11 mouse cellular contexts compared by ENCODE assay signal in the genomic region with DNA sequence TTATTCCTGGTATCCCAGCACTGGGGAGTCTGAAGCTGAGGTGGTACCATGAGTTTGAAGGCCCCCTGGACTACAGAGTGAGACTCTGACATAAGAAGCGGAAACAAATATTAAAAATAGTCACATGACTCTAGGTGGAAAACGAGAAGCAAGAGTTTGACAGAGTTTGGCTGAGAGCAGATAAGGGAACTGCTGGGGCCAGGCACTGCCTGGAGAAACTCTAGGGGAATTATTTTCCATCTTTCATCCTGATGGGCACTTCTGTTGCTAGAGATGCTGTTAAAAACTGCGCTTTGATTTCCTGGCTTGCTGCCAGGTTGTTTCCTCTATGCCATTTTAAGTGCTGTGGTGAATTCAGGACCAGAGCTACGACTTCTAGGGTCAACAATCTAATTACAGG.
DNase-seq lines count a peak whose midpoint lies in the region; ATAC-seq and TF ChIP-seq lines count a peak whose summit lies in the region.
"Had no signal": no experiment of that assay in that cellular context is flagged by ENCODE, and none has a peak within 500 bp of the region (broad histone marks: within the 10 kb centered on the region; RNA-seq: fewer than 3 reads in every experiment).

No protein-coding gene starts in this region.

- no peaks in the 10 kb centered on the region for H3K9me3 ChIP-seq in heart, embryonic 15.5 days (replicated peaks)
- H3K9me3 ChIP-seq: midbrain, embryonic 12.5 days had no signal

- H3K36me3 ChIP-seq in heart, embryonic 15.5 days = no peaks in the 10 kb centered on the region
- H3K36me3 ChIP-seq: midbrain, embryonic 12.5 days had no signal

- 9% methylated on average over 4 of the region's 4 CpGs for WGBS in heart, embryonic 15.5 days

- no peak for TF ChIP-seq CTCF in bone marrow macrophage, adult 2 months (IDR thresholded peaks at IDR 0.05; ENCODE audit: low read depth, low read length)

- intact Hi-C loops in heart, postnatal 25 days (cut with DNase I) = no loop called here

- H3K27me3 ChIP-seq in heart, embryonic 15.5 days = no peaks in the 10 kb centered on the region
- H3K27me3 ChIP-seq: midbrain, embryonic 12.5 days had no signal

- H3K4me3 ChIP-seq in heart, embryonic 15.5 days = no peak overlapping the region
- no peak overlapping the region for H3K4me3 ChIP-seq in bone marrow macrophage, adult 2 months (ENCODE audit: insufficient read depth, low read length)
- H3K4me3 ChIP-seq: midbrain, embryonic 12.5 days had no signal

- ATAC-seq in heart, embryonic 15.5 days (replicated peaks; ENCODE audit: insufficient number of reproducible peaks, insufficient read depth, low FRiP score, low read depth) = 0 out of 2 replicates have a peak, but pooled peaks have one; percentile 31

- no peak overlapping the region for H3K9ac ChIP-seq in heart, embryonic 15.5 days
- H3K9ac ChIP-seq: midbrain, embryonic 12.5 days had no signal

- H3K27ac ChIP-seq in heart, embryonic 15.5 days = peak overlapping the region; percentile 46; the same call in 1 of the 2 replicates
- peak overlapping the region; percentile 50; the same call in 1 of the 2 replicates for H3K27ac ChIP-seq in bone marrow macrophage, adult 2 months (ENCODE audit: insufficient read depth, low read depth, low read length)
- H3K27ac ChIP-seq: kidney, postnatal 0 days; midbrain, embryonic 12.5 days had no signal

- no peak overlapping the region for H3K4me2 ChIP-seq in heart, embryonic 15.5 days
- H3K4me2 ChIP-seq: midbrain, embryonic 12.5 days had no signal

- H3K4me1 ChIP-seq in heart, embryonic 15.5 days (replicated peaks) = peaks cover 10% of the 10 kb centered on the region
- H3K4me1 ChIP-seq in bone marrow macrophage, adult 2 months (ENCODE audit: control insufficient read depth, insufficient read depth, low read length) = peaks cover 51% of the 10 kb centered on the region
- H3K4me1 ChIP-seq: midbrain, embryonic 12.5 days had no signal

- TF ChIP-seq POLR2A in bone marrow macrophage, adult 2 months (IDR thresholded peaks at IDR 0.05; ENCODE audit: borderline replicate concordance, low read depth, low read length) = no peak

- no peak for DNase-seq in heart, postnatal 25 days (ENCODE audit: low spot score)
- DNase-seq in 416B (ENCODE audit: low read depth) = peak; percentile 36
- peak; percentile 14 for DNase-seq in lung, postnatal 25 days (ENCODE audit: low spot score)
- no peak for DNase-seq in frontal cortex, postnatal 10 days (ENCODE audit: low spot score in 2 of 2)
- DNase-seq in gastrocnemius, adult 8-10 months (ENCODE audit: low spot score in 2 of 2) = no peak
- no peak for DNase-seq in left cerebral cortex, adult 11 months (ENCODE audit: low spot score)
- DNase-seq: right cerebral cortex, postnatal 14 days had no signal

Comparison
In these comparisons a context has a peak if more than half of its experiments do, and no peak if none do; other contexts are left out.
1. DNase-seq: peak in 416B (single experiment) and lung, postnatal 25 days (single experiment); none in heart, postnatal 25 days (single experiment), frontal cortex, postnatal 10 days (0 of 2), gastrocnemius, adult 8-10 months (0 of 2) and left cerebral cortex, adult 11 months (single experiment).